Mouse (Mus musculus): ENCODE results near the gene Sesn1.

GRCm38 (mm10) chr10:41816516-41816915 is 6.8 kb downstream of the Sesn1 start:
- TF ChIP-seq CTCF (IDR thresholded peaks at IDR 0.05; ENCODE audit: low read depth) (no peak), EP300 (IDR thresholded peaks at IDR 0.05; ENCODE audit: low read depth) (no peak)

Measured in liver, postnatal 0 days (tissue).